Mouse (Mus musculus) mammary gland, adult 2 months (tissue): ENCODE data around the gene Ypel2. TPM values are rescaled to one million over a fixed set of nuclear protein-coding genes. Genes with fewer than 3 reads are reported as not detected.

Experiments used
- polyA plus RNA-seq: library from polyadenylated mRNA; depleted of rRNA; stranded (reverse); fragments of >200 nt; gene quantifications from 2 replicates; pipeline ENCODE4 v1.2.3, GENCODE M21; 2012; ENCODE audit warnings: low replicate concordance; rRNA removed

The Ypel2 gene
- 7.0 TPM in 2 replicates for polyA plus RNA-seq

DNA sequence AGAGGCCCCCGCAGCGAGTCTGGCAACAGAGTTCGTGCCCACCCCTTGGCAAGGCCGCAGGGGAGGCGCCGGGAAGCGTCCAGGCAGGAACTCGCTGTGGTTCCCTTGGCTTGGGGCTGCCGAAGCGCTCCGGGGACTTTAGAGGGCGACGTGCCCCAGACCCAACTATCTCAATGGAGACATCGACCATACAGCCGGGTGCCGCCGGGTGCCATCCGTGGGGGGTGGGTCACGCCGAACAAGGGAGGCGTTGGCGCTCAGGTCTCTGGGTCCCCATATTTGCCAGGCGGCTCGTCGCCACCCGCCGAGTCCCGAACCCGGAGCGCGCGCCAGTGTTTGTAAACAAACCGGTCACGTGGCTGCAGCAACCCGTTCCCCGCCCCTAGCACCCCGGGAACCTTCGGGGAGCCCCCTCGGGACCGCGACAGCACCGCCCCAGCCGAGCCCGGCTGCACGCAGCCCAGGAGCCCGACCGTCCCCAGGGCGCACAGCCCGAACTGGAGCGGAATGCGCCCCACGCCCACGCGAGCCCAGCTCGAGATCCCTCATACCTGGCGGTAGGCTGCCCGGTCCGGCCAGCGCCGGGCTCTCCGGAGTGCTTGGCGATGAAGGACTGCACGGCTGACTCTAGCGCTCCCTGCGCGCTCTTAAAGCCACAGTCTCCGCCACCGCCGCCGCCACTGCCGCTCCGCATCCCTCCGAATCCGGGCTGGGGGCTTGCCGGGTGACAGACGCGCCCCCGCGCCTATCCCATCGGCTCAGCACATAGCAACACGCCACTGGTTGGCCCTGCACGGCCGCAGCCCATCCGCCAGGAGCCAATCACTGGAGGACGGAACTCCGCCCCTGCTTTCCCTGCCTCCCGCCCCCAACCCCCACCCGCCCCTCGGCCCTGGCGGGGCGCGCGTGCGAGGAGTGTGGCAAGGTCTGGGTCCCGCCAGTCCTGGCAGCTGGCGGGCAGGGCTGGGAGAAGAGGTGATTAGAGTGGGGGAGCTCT is at the start of gene Ypel2:
Gene Ypel2 (minus strand): TSS at position 667 of the 997 bp plus-strand sequence.

Other genes with a start within 250 kb of the Ypel2 start
- 67.0 and 117 TPM in 2 replicates for gene Cltc, start 236.1 kb downstream of the Ypel2 start, polyA plus RNA-seq
- gene Dhx40, start 186.0 kb downstream of the Ypel2 start, polyA plus RNA-seq: 3.0 and 7.6 TPM in 2 replicates
- gene Gdpd1, start 80.4 kb upstream of the Ypel2 start, polyA plus RNA-seq: 2.3 and 5.0 TPM in 2 replicates
- gene Smg8, start 93.1 kb upstream of the Ypel2 start, polyA plus RNA-seq: 5.8 and 8.8 TPM in 2 replicates
- 0.20 and 0.76 TPM in 2 replicates for gene Prr11, start 115.0 kb upstream of the Ypel2 start, polyA plus RNA-seq
- gene Ska2, start 115.5 kb upstream of the Ypel2 start, polyA plus RNA-seq: 1.6 and 4.9 TPM in 2 replicates
- gene Trim37, start 133.4 kb upstream of the Ypel2 start, polyA plus RNA-seq: 1.5 and 2.9 TPM in 2 replicates